Mouse (Mus musculus): ENCODE measurements around the gene Fgfr2.

DNA sequence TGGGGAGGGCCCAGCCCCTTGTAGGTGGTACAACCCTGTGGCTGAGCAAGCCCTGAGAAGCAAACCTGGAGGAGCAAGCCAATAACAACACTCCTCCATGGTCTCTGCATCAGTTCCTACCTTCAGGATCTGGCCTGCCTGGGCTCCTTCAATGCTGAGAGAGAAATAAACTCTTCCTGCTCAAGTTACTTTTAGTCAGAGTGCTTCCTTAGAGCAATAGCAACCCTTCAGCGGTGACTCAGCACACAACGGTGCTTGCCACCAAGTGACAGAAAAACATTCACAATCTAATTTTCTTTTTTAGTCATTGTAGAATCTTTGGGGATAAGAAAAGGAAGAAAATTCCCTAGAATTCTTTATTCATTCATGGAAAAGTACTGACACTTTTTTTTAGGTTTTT is 1446.0 kb downstream of the Fgfr2 start:
- no peak for TF ChIP-seq CTCF (IDR thresholded peaks at IDR 0.05; ENCODE audit: borderline replicate concordance, insufficient read depth, low read length)
- TF ChIP-seq POLR2A (IDR thresholded peaks at IDR 0.05; ENCODE audit: low read depth, low read length) = no peak
